Mouse (Mus musculus): ENCODE results near the gene Shisal1.

GRCm38 (mm10) chr15:84351342-84351741 is 95.6 kb downstream of the Shisal1 start:
- TF ChIP-seq CTCF (conservative IDR thresholded peaks at IDR 0.05; ENCODE audit: insufficient read depth, insufficient read length, low read depth, low read length) (no peak), POLR2A (IDR thresholded peaks at IDR 0.05; ENCODE audit: low read depth, low read length) (no peak)
